Comparison of ENCODE assay signal across 28 mouse cellular contexts in genomic region chr9:102948706-102949105, GRCm38 (mm10). TPM values are rescaled to one million over a fixed set of nuclear protein-coding genes. Genes with fewer than 3 reads are reported as not detected.
DNase-seq lines count a peak whose midpoint lies in the region; ATAC-seq and TF ChIP-seq lines count a peak whose summit lies in the region.
"Had no signal": no experiment of that assay in that cellular context is flagged by ENCODE, and none has a peak within 500 bp of the region (broad histone marks: within the 10 kb centered on the region; RNA-seq: fewer than 3 reads in every experiment).

No protein-coding gene starts in this region.

- no peak for ATAC-seq in lung, embryonic 15.5 days (ENCODE audit: borderline replicate concordance, extremely low read depth, low FRiP score, low TSS enrichment)
- ATAC-seq: CD4-positive, CD25-positive, alpha-beta regulatory T cell, adult 4 months; forebrain, embryonic 14.5 days; forebrain, embryonic 16.5 days had no signal

- H3K27ac ChIP-seq in lung, embryonic 15.5 days: peak overlapping the region; percentile 61
- H3K27ac ChIP-seq: embryonic facial prominence, embryonic 13.5 days; embryonic facial prominence, embryonic 15.5 days; forebrain, embryonic 10.5 days; forebrain, embryonic 12.5 days had no signal

- 0 out of 2 replicates have a peak, but pooled peaks cover 8% of the 10 kb centered on the region for H3K4me1 ChIP-seq in lung, embryonic 15.5 days
- no peaks in the 10 kb centered on the region for H3K4me1 ChIP-seq in lung, adult 2 months (ENCODE audit: control insufficient read depth, insufficient read depth, low read length)

- no peaks in the 10 kb centered on the region for H3K36me3 ChIP-seq in lung, embryonic 15.5 days
- H3K36me3 ChIP-seq: embryonic facial prominence, embryonic 13.5 days; embryonic facial prominence, embryonic 15.5 days; forebrain, embryonic 10.5 days; forebrain, embryonic 12.5 days had no signal

- no peaks in the 10 kb centered on the region for H3K27me3 ChIP-seq in lung, embryonic 15.5 days
- H3K27me3 ChIP-seq: embryonic facial prominence, embryonic 13.5 days; embryonic facial prominence, embryonic 15.5 days; forebrain, embryonic 12.5 days had no signal

- 72% methylated on average over 5 of the region's 5 CpGs for WGBS in lung, embryonic 15.5 days
- WGBS in lung, adult 2 months: 70% methylated on average over 5 of the region's 5 CpGs

- no peak for TF ChIP-seq POLR2A in lung, adult 2 months (IDR thresholded peaks at IDR 0.05; ENCODE audit: borderline replicate concordance, extremely low read depth, low read depth, low read length)

- H3K4me2 ChIP-seq in lung, embryonic 15.5 days: no peak overlapping the region
- H3K4me2 ChIP-seq: embryonic facial prominence, embryonic 13.5 days; embryonic facial prominence, embryonic 15.5 days; forebrain, embryonic 12.5 days had no signal

- no peak overlapping the region for H3K4me3 ChIP-seq in lung, embryonic 15.5 days
- H3K4me3 ChIP-seq in lung, adult 2 months (replicated peaks; ENCODE audit: extremely low read depth, low read depth, low read length): no peak overlapping the region
- H3K4me3 ChIP-seq: embryonic facial prominence, embryonic 13.5 days; embryonic facial prominence, embryonic 15.5 days; erythroblast, embryonic 14.5 days; forebrain, embryonic 10.5 days; forebrain, embryonic 12.5 days had no signal

- peak; percentile 36 for DNase-seq in heart, adult 11 months
- DNase-seq in heart, postnatal 4 days: no peak
- no peak for DNase-seq in lung, adult 2 months
- peak; percentile 74 for DNase-seq in ES-CJ7 (ENCODE audit: low read depth, low spot score)
- peak; percentile 66 for DNase-seq in ZHBTc4 (ENCODE audit: low read depth, low spot score)
- no peak for DNase-seq in thymus, postnatal 4 days
- DNase-seq: adrenal gland, adult 2 months; adrenal gland, postnatal 10 days; adrenal gland, postnatal 25 days; B cell, adult 2 months; cerebellum, adult 11 months; cerebellum, adult 18-20 months; cerebellum, adult 8-10 months; cerebellum, adult 9-11 months; cerebellum, postnatal 14 days; cerebellum, postnatal 36 days had no signal

- no peak for TF ChIP-seq CTCF in lung, adult 2 months (IDR thresholded peaks at IDR 0.05; ENCODE audit: insufficient read depth, low read length)

- H3K9me3 ChIP-seq in lung, embryonic 15.5 days: no peaks in the 10 kb centered on the region
- H3K9me3 ChIP-seq: embryonic facial prominence, embryonic 13.5 days; embryonic facial prominence, embryonic 15.5 days; forebrain, embryonic 10.5 days; forebrain, embryonic 12.5 days had no signal

- no peak overlapping the region for H3K9ac ChIP-seq in lung, embryonic 15.5 days
- H3K9ac ChIP-seq: embryonic facial prominence, embryonic 13.5 days; embryonic facial prominence, embryonic 15.5 days; forebrain, embryonic 12.5 days had no signal

RNA-seq across cellular contexts. Expression of gene Slco2a1, which starts 39.8 kb away (rescaled TPM):
- total RNA-seq in heart, postnatal 4 days (2021): 1 to 10 TPM; 9.5 to 10.0 TPM
- 14.7 and 17.5 TPM in 2 replicates for polyA plus RNA-seq in lung, embryonic 15.5 days (2015; fragmentation: Nextera tagmentation; extraction: Ambion mirVana)
- 289 and 334 TPM in 2 replicates for polyA plus RNA-seq in lung, adult 2 months (2012; rRNA removed)
- total RNA-seq: CH12.LX; common myeloid progenitor, adult 5-6 weeks; MEL had no signal

Comparison
In these comparisons a context has a peak if more than half of its experiments do, and no peak if none do; other contexts are left out.
1. DNase-seq: peak in heart, adult 11 months (single experiment), ES-CJ7 (single experiment) and ZHBTc4 (single experiment); none in heart, postnatal 4 days (single experiment), lung, adult 2 months (single experiment) and thymus, postnatal 4 days (single experiment).
2. RNA of gene Slco2a1, which starts 39.8 kb away (polyA plus RNA-seq): 289 to 334 TPM in lung, adult 2 months; 14.7 to 17.5 TPM in lung, embryonic 15.5 days; every median in the first group is over 10 times any median in the second.